Mouse (Mus musculus): Measurements from ENCODE around the gene Erc2. TPM values are rescaled to one million over a fixed set of nuclear protein-coding genes. Genes with fewer than 3 reads are reported as not detected.

The Erc2 gene
- total and polyA plus RNA-seq, 3 experiments = not detected

DNA sequence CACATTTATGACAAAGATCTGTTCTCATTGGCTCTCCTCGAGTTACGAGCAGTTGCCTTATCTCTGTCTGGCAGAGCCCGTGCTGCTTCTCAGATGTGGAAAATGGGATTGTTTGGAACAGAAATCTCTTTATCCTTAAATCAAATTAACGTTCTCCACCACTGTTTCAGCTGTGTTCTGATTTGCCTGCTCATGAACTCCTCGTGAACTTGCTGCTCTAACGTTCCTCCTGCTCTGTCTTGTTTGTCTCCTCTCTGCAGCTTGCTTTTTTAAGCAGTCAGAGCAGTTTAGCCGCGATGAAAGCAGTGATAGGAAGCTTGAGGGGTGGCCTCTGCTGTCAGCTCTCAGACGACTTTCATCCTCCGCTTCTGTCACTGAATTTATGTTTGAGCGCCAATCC is 32.4 kb downstream of the Erc2 start:
- dilution Hi-C loops (cut with MboI; ENCODE audit: extremely low pct_ligation_motif_present, extremely low pct_unique_long_range_greater_than_20kb, low sequenced_read_pairs) = no loop called here

DNA sequence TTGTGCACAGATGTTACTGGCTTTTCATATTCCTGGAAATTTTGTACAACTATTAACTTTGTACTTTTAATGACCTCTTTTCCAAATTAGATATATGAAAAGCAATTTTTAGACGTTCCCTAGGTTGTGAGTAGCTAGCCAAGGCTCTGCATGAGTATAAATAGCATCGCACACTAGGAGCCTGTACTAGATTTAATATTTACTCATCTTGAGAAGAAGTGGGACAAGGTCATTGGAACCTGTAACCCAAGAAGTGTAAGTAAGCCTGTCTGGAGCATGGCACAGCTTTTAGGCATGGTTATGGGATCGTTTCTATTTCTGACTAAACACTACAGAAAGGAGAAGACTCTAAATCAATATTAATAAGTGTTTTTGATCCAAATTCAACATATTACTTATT is 36.4 kb downstream of the Erc2 start:
- Histone ChIP-seq H3K4me1 (ENCODE audit: control insufficient read depth in 1 of 2, insufficient read depth in 2 of 2) (no peaks in the 10 kb centered on the region), H3K4me2 (ENCODE audit: insufficient read depth, low read depth, poor library complexity, severe bottlenecking) (no peak overlapping the region), H3K9ac (ENCODE audit: insufficient read depth, low read depth) (no peak overlapping the region), H3K79me2 (replicated peaks; ENCODE audit: control insufficient read depth, extremely low read depth, insufficient read depth, poor library complexity, severe bottlenecking) (no peaks in the 10 kb centered on the region), H3K36me3 (replicated peaks in 1 of 2; ENCODE audit: control insufficient read depth in 1 of 2, insufficient read depth in 1 of 2, low read length in 1 of 2) (no peaks in the 10 kb centered on the region), H3K4me3 (replicated peaks in 1 of 3; ENCODE audit: low read depth in 2 of 3, low read length in 2 of 3, poor library complexity in 1 of 3) (no peak overlapping the region), H3K27ac (ENCODE audit: insufficient read depth, low read depth) (no peak overlapping the region), H3K27me3 (replicated peaks) (no peaks in the 10 kb centered on the region), H3K9me3 (replicated peaks; ENCODE audit: low read length) (no peaks in the 10 kb centered on the region)
- TF ChIP-seq HCFC1 (IDR thresholded peaks at IDR 0.05; ENCODE audit: low read depth, low read length) = no peak
- no peak for TF ChIP-seq RCOR1 (conservative IDR thresholded peaks at IDR 0.05; ENCODE audit: low read depth, low read length)
- no peak for TF ChIP-seq POLR2AphosphoS2 (IDR thresholded peaks at IDR 0.05; ENCODE audit: low read depth, low read length)
- TF ChIP-seq ZC3H11A (IDR thresholded peaks at IDR 0.05; ENCODE audit: low read depth, low read length) = no peak
- TF ChIP-seq NELFE (IDR thresholded peaks at IDR 0.05; ENCODE audit: low read depth, low read length) = no peak
- TF ChIP-seq CHD2 (IDR thresholded peaks at IDR 0.05; ENCODE audit: low read length) = no peak
- no peak for TF ChIP-seq CTCF (conservative IDR thresholded peaks at IDR 0.05 in 1 of 2, IDR thresholded peaks at IDR 0.05 in 1 of 2; ENCODE audit: low read depth in 2 of 2, low read length in 2 of 2)
- no peak for TF ChIP-seq SMC3 (IDR thresholded peaks at IDR 0.05; ENCODE audit: low read depth, low read length)
- no peak for TF ChIP-seq ELF1 (IDR thresholded peaks at IDR 0.05; ENCODE audit: low read depth, low read length)
- no peak for TF ChIP-seq SIN3A (IDR thresholded peaks at IDR 0.05; ENCODE audit: low read length)
- no peak for TF ChIP-seq NRF1 (IDR thresholded peaks at IDR 0.05; ENCODE audit: low read depth, low read length)
- no peak for TF ChIP-seq MAZ (IDR thresholded peaks at IDR 0.05; ENCODE audit: low read depth, low read length)
- no peak for TF ChIP-seq CHD1 (IDR thresholded peaks at IDR 0.05; ENCODE audit: low read depth, low read length)
- no peak for TF ChIP-seq MXI1 (IDR thresholded peaks at IDR 0.05; ENCODE audit: low read depth, low read length)
- no peak for TF ChIP-seq UBTF (IDR thresholded peaks at IDR 0.05; ENCODE audit: low read depth, low read length)
- no peak for TF ChIP-seq KAT2A (IDR thresholded peaks at IDR 0.05; ENCODE audit: insufficient replicate concordance, low read length)
- dilution Hi-C loops (cut with MboI; ENCODE audit: extremely low pct_ligation_motif_present, extremely low pct_unique_long_range_greater_than_20kb, low sequenced_read_pairs) = no loop called here
- in situ Hi-C loops (cut with MboI; ENCODE audit: low pct_ligation_motif_present, low pct_unique_long_range_greater_than_20kb, low sequenced_read_pairs) = no loop called here
- DNase-seq (ENCODE audit: extremely low read depth) = no peak

More for the DNA sequence above, 32.4 kb downstream of the Erc2 start:
- no peak for DNase-seq (ENCODE audit: extremely low read depth)
- Histone ChIP-seq H3K27me3 (replicated peaks) (no peaks in the 10 kb centered on the region), H3K4me2 (ENCODE audit: insufficient read depth, low read depth, poor library complexity, severe bottlenecking) (no peak overlapping the region), H3K9ac (ENCODE audit: insufficient read depth, low read depth) (no peak overlapping the region), H3K79me2 (replicated peaks; ENCODE audit: control insufficient read depth, extremely low read depth, insufficient read depth, poor library complexity, severe bottlenecking) (no peaks in the 10 kb centered on the region), H3K9me3 (replicated peaks; ENCODE audit: low read length) (no peaks in the 10 kb centered on the region), H3K4me3 (replicated peaks in 1 of 3; ENCODE audit: low read depth in 2 of 3, low read length in 2 of 3, poor library complexity in 1 of 3) (no peak overlapping the region), H3K27ac (ENCODE audit: insufficient read depth, low read depth) (no peak overlapping the region), H3K36me3 (replicated peaks in 1 of 2; ENCODE audit: control insufficient read depth in 1 of 2, insufficient read depth in 1 of 2, low read length in 1 of 2) (no peaks in the 10 kb centered on the region), H3K4me1 (ENCODE audit: control insufficient read depth in 1 of 2, insufficient read depth in 2 of 2) (no peaks in the 10 kb centered on the region)
- TF ChIP-seq KAT2A (IDR thresholded peaks at IDR 0.05; ENCODE audit: insufficient replicate concordance, low read length) (no peak), CTCF (conservative IDR thresholded peaks at IDR 0.05 in 1 of 2, IDR thresholded peaks at IDR 0.05 in 1 of 2; ENCODE audit: low read depth in 2 of 2, low read length in 2 of 2) (no peak), IRF4 (IDR thresholded peaks at IDR 0.05; ENCODE audit: low read depth, low read length) (no peak), ZNF384 (IDR thresholded peaks at IDR 0.05; ENCODE audit: low read depth, low read length) (no peak)
- in situ Hi-C loops (cut with MboI; ENCODE audit: low pct_ligation_motif_present, low pct_unique_long_range_greater_than_20kb, low sequenced_read_pairs) = no loop called here

All from CH12.LX (cell line).